Mouse (Mus musculus) Muller cell, postnatal 12 days (primary cell): ENCODE measurements around the gene Rgp1.
A peak's percentile ranks its signal among the peaks of the same experiment; 100 is the strongest.
"Not testable (repeated sequence)": the region's sequence is repeated elsewhere in the genome, so short reads cannot be mapped to it uniquely, and the experiment has no call there.

Experiments
- DNase-seq: peaks from one replicate; pipeline ENCODE4 v3.0.0-alpha.2; 2015; ENCODE audit errors: inconsistent ontology term

The Rgp1 gene

GRCm38 (mm10) chr4:43593453-43593852 lies 14.9 kb downstream of the Rgp1 start:
- DNase-seq: no peak

GRCm38 (mm10) chr4:43596597-43596996 lies 18.1 kb downstream of the Rgp1 start:
- DNase-seq: not testable (repeated sequence)

GRCm38 (mm10) chr4:43598200-43598599 lies 19.7 kb downstream of the Rgp1 start:
- no peak for DNase-seq

GRCm38 (mm10) chr4:43598650-43599380 lies 20.3 kb downstream of the Rgp1 start:
- DNase-seq: no peak

GRCm38 (mm10) chr4:43600195-43600934 lies 21.9 kb downstream of the Rgp1 start:
- DNase-seq: no peak

- DNase-seq: no peak
Observed at GRCm38 (mm10) chr4:43604099-43604498, 25.6 kb downstream of the Rgp1 start.

- no peak for DNase-seq
Observed at GRCm38 (mm10) chr4:43604751-43605685, 26.5 kb downstream of the Rgp1 start.

GRCm38 (mm10) chr4:43612534-43612933 lies 34.0 kb downstream of the Rgp1 start:
- no peak for DNase-seq

GRCm38 (mm10) chr4:43613060-43613730 lies 34.7 kb downstream of the Rgp1 start:
- DNase-seq: no peak

- no peak for DNase-seq
Observed at GRCm38 (mm10) chr4:43620146-43620778, 41.7 kb downstream of the Rgp1 start.

- peak; percentile 31 for DNase-seq
Observed at GRCm38 (mm10) chr4:43629106-43629817, 50.7 kb downstream of the Rgp1 start.

GRCm38 (mm10) chr4:43630030-43630581 lies 51.6 kb downstream of the Rgp1 start:
- DNase-seq: peak; percentile 77

GRCm38 (mm10) chr4:43630671-43631045 lies 52.1 kb downstream of the Rgp1 start:
- DNase-seq: no peak

- DNase-seq: peak; percentile 73
Observed at GRCm38 (mm10) chr4:43631046-43631955, 52.8 kb downstream of the Rgp1 start, which contains the start of gene Npr2. TSS of gene Npr2 (plus strand) at chr4:43631935.

GRCm38 (mm10) chr4:43631956-43632920 lies 53.7 kb downstream of the Rgp1 start:
- peak; percentile 55 for DNase-seq

- no peak for DNase-seq
Observed at GRCm38 (mm10) chr4:43633296-43633695, 54.8 kb downstream of the Rgp1 start.

- DNase-seq: no peak
Observed at GRCm38 (mm10) chr4:43633736-43634135, 55.2 kb downstream of the Rgp1 start.
